Mouse (Mus musculus) embryo, embryonic 11 days (tissue): ENCODE measurements around the gene Pax5.
"Not testable (repeated sequence)": the region's sequence is repeated elsewhere in the genome, so short reads cannot be mapped to it uniquely, and the experiment has no call there.

Experiments
- DNase-seq: peaks from one replicate; pipeline ENCODE4 v3.0.0-alpha.2; 2015

Gene Pax5

DNA sequence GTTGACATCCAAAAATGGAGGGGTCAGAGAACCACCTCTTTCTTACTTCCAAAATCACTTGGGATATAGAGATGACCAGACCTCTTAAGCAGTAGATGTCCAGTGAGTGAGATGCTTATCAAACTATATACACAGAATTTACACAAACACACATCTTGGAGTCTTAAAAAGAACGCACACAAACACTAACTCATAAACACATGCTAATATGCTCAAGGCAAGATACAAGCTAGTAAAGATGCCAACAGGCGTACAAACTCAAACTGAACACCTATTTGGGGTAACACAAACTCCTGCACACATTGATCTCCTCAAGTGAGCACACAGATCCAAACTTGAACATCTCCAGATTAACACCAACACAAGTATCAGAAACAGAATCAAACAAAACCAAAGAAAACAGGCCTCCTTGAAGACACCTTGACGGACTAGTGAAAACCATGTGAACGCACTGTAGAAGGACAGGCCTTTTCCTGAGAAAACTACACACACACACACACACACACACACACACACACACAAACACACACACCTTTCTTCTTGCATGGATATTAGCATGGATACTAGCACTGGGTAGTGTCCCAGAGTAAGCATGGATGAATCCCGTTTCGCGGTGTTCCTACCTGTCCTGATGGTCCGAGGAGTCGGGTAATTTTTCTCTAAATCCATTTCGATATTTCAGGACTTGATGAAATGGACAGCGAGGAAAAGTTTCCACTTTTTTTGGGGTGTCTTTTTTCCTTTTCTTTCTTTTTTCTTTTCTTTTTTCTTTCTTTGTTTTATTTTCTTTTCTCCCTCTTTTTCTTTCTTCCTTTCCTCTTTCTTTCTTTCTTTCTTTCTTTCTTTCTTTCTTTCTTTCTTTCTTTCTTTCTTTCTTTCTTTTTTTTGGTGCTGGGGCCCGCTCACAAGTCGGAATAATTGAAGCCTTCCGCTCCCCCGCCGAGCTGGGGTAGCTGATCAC, at the start of gene Pax5:
Gene Pax5 (minus strand): TSS at position 748 of the 961 bp plus-strand sequence.
- DNase-seq, result no peak

DNA sequence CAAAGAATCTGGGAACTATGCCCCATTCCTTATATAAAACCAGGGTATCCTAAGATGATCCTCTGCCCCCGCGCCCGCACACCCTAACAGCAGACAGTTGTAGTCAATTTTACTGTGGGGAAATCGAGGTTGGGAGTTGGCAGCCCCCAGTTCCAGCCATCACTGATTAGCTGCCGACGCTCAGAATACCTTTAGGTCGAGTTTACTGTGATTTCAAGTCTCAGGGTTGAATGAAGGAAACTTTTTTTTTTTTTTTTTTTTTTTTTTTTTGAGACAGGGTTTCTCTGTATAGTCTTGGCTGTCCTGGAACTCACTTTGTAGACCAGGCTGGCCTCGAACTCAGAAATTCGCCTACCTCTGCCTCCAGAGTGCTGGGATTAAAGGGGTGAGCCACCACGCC, 46.8 kb upstream of the Pax5 start:
- not testable (repeated sequence) for DNase-seq

DNA sequence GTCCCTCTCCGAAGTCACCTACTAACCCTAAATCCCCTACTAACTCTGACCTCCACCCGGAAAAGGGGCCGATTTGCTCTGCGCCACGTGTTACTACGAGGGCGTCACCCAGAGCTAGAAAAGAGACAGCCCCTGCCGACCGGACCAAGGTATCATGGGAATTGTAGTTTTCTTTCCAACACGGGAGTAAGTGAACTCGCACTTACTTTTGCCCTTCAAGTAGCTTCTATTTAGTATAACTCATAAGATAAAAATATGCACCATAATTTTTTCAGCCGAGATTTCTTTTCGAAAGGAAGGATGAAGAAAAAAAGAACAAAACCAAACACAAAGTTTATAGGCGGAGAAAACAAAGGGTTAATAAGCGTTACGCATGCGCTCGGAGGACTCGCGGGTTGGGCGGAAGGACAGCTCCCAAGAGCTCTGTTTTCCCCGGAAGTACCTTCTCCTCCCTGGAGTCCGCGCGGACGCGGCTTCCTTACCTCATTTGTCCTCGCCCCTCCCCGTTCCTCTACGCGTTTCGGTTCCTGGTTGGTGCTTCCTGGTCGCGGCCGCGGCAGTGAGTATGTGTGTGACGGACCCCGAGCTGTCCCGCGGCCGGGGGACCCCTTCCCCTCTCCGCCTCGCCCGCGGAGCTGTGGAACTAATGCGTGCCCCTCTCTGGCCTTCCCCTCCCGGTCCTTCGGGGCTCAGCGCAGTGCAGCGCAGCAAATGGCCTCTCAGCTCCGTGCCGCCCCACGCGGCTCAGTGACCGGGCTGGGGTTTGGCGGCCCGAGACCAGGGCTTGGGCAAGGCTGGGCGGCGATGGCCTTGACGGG, 46.1 kb upstream of the Pax5 start:
- DNase-seq, result peak; percentile 96

DNA sequence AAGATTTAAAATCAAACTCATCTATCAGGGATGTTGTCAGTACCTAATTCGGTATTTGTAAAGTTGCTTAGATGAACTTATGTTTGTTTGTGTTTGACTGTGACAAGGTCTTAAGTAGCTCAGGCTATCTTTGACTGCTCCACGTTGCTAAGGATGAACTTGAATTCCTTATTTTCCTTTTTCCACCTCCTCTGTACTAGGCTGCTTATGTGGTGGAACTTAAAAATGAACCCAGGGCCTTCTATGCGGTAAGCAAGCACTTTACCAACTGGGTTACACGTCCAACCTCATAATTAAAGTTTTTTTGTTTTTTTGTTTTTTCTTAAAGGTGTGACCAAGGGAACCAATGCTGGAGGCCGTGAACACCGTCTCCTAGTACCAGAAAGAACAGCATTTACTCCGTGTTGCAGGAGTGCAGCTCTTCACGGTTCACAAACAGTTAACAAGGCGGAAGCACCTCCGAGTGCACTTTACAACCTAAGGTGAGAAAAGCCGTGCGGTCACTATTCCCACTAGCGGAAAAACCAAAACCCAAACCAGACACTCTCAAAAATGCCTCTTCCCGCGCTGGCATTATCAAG, 45.4 kb upstream of the Pax5 start, which contains the start of gene Zcchc7:
Gene Zcchc7 (plus strand): TSS at position 325 of the 581 bp plus-strand sequence.
- DNase-seq, result no peak

DNA sequence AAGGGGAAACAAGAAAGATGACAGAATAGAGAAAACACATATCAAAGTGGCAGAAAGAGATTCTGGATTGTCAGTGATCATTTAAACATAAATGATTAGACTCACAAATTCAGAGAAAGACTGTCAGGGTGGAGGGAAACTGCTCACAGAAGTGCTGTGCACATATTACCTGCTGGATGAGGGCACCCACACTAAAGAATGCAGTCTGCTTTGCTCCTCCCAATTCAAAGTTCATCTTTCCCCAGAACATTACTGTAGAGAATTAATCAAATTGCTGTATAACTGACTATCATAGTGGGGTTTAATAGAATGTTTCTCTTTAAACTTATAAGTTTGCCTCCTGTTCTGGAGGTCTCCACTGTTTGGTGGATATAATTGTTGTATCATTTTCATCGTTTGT, 30.2 kb upstream of the Pax5 start:
- DNase-seq, result no peak

DNA sequence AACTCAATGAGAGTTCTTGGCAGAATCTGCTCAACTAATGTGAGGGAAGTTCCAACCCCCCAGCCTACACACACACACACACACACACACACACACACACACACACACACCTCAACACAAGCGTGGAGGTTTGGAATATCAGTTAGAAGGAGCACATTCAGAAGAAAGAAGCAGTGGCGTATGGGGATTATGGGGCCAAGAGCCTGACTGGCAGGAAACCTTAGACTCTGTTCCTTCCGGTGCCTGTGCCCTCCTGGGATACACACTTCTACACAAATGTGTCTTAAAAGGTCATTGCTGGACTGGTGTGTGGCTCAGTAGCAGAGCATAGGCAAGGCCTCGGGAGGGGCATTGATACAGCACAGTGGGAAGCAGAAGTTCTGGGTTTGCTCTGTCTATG, 10.9 kb upstream of the Pax5 start:
- no peak for DNase-seq

DNA sequence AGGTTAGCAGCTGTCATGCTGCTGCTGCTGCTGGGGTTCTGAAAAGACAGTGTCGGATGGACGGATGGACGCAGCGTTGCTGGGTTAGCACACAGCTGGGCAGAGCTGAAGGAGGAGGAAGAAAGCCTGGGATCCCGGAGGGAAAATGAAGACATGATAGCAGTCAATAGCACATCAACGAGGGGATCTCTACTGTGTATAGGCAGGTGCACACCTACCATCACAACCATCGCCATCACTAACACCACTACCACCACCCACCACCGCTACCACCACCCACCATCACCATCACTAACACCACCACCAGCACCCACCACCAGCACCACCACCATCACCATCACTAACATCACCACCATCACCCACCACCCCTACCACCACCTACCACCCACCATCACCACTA, 9.8 kb upstream of the Pax5 start:
- no peak for DNase-seq

DNA sequence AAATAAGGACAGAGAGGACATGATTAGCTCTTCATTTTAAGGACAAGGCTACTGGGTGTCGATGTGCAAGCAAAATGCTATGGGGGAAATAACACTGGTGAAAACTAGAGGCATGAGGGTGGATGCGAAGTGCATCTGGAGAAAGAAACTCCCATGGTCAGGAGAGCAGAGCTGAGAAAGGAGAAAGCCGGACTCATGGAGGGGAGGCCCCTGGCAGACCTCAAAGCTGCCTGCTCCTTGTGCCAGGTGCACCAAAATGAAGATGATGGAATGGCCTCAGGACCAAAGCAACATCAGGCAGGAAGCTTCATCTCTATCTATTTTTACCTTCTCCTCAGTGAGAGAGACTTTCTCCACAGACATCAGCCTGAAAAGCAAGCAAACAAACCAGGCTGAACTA, 7.4 kb upstream of the Pax5 start:
- DNase-seq, result no peak

DNA sequence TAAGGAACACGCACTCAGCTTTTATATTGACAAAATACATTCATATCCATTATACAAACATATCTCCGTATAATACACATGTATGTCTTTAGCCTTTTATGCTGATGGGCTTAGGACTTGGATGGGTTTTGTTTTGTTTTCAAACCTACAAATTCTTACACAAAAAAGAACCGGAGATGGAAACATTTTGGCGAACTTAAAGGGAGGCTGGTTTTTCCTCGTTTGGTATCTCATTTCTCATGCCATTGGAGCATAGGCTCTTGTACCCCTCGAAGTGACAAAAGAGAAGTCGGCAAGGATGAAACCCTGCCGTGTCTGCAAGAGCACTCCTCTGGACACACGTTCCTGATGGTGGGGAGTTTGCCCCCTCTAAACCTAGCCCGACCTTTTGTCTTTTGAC, 6.1 kb upstream of the Pax5 start:
- DNase-seq, result peak; percentile 28

DNA sequence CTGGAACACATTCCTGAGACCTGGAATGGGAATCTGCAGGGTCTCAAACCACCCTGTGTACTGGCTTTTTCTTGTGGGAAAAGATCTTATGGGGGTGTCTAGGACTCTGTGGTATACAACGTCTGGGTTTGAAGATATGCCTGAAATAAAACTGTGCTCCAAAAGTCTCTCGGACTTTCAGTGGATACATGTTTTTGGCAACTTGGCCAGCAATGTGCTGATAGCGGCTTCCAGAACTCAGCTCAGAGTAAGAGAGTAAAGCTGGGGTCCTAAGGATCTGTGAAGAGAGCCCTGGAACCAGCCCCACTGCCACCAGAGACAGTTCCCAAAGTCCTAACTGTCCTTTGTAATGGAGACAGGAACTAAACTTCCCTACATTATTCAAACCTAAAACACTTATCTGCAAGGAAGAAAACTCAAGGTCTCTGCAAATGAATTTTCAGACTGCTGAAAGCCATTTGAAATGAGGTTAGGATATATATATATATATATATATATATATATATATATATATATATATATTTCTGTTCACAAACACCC, 5.4 kb upstream of the Pax5 start:
- no peak for DNase-seq

DNA sequence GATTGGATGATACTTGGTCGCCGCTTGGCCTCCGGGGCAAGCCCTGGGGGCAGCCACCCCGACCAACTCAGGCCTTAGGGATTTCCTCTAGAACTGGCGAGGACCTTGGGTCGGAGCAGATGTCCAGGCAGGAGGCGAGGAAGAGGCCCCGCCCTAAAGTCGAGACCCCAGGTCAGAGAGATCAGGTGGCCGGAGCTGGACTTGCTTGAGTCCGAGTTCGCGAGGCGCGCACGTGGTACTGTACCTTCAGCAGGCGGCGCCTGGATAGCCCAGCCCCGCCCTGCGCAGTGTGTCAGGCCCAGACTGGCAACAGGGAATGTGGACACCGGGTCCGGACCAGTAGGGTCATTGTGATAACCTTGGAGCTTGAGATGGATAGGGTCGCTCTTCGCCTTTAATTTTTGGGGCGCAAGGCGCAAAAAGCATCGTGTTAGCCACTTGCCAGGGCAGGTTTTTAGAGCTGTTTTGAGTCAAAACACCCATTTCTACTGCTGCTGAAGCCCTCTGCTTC, 3.9 kb upstream of the Pax5 start:
- peak; percentile 55 for DNase-seq

DNA sequence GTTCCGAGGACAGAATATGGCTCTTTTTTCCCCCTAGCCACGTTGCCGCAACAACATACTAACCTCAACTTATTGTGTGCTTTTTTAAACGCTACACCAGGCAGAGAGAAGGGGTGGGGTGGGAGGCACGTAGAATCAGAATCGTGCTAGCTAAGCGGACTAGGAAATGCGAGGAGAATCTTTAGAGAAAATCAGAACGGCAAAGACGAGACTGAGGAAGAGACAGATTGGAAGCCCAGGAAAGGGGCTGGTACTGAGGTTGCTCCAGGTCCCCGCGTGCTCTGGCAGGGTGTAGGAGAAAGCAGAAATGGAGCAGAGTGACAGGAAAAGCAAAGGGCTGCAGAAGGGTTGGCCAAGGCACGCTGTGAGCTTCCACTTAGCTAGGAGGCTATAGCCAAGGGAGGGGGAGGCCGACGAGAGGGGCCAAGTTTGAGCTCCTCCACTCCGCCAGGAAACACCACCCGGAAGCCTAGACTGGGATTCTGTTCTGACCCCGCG, 3.3 kb upstream of the Pax5 start:
- peak; percentile 21 for DNase-seq

DNA sequence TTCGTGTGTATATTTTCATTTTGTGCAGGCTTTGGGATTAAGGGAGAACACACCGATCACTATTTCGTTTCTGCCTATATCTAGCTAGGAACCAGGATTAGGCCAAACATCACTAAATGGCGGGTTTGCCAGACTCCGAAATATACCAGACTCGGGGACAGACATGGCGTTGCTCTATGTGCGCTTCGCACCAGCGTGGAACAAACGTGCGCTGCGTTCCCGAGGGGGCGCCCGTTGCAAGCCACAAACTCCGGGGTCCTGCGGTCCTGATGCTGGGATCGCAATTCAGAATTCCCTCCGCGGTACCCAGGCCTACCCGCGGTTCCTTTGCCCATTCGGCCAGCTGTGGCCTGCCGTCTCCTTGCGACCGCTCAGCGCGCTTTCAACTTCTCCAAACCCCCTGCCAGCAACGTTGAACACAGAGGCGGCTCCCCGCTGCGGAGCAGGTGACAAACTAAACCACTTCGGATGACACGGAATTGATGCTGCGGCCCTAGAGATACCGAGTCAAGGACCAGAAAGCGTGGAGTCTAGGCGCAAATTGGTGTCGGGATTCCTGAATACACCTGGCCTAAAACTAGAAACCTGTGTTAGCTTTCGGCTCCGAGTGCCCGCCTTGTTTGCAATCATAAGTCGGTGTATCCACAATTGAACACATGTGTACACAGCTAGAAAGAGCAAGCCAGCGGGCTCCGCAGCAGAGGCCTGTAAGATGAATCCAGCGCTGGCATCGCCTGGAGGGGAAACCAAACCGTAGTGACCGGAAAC, 2.7 kb upstream of the Pax5 start:
- DNase-seq, result peak; percentile 62

DNA sequence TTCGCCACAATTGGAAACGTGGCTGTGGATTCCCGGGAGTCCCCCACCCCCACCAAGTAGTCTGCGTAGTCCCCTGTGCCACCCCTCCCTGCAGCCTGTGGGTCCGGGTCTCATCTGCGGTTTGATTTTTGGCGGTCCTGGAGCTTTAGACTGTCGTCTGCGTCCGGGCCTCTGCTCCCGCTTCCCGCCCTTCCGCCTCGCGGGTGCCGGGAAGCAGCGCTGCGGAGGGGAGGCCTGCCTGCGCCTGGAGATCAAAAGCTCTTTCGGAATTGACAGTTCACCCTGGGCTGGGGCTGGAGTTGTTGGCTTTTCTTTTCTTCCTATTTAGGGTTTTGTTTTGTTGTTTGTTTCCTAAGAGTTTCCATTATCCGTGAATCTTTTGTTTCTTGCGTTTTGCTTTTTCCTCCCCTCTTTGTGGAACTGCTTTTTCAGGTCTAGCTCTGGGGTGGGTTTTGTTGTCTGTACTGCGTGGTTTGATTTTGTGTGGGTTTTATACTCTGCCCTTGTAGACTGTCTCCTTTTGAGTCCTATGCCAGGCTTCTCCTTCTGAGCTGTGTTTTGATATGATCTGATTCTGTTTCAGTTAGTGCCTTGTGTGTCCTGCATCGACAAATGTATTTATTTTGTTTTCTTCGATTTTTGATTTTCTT, 1.9 kb upstream of the Pax5 start:
- DNase-seq, result peak; percentile 71

DNA sequence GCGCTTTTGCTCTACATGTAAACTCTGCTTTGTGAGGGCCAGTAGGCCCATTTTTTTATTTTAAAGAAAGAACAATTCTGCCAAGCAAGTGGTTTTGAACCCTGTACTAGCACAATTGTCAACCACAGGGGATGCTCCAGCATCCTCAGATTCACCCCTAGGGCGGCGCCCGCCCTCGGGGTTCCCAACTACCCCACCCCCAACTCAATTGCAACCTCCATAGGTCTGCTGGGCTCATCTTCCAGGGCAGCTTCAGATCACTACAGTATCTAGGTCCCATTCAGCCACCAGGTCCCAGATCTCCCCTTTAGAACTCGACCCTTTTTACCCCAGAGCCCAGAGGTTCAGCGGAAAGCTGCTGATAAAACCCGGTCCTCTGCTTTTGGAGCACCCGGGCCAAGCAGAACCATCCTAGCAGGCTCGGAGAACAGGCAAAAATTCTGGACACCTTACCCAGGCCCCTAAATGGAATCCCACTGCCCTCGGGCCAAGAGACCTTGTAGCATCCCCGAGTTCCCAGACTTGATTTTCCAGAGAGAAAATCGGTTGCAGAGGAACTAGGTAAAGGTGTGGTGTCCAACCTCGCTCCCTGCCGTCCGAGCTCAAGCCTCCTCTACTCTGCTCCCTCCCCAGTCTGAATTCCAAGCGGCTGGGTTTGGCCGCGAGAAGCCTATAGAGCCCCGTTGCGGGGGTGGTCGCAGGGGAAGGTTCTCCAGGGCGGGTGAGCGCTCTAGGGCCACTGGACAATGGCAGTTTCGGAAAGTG, 1.0 kb upstream of the Pax5 start:
- peak; percentile 42 for DNase-seq

DNA sequence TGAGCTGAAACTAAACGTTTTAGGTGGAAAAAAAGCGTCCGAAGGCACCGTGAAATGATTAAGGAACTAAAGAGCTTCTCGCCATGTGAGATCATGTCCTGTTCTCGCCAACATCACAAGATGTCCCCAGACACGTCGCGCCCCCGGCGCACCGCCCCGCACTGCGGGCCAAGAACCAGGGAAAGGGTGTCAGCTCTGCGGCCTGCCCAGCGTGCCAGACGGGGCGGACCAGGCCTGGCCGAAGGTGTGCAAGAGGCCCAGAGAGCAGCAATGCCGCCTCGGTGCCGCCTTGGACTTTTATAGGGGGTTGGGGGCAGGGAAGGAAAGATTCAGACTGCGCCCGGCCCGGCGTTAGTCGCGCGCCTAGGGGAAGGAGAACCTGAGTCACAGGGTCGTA, 412 bp upstream of the Pax5 start:
- peak; percentile 47 for DNase-seq

DNA sequence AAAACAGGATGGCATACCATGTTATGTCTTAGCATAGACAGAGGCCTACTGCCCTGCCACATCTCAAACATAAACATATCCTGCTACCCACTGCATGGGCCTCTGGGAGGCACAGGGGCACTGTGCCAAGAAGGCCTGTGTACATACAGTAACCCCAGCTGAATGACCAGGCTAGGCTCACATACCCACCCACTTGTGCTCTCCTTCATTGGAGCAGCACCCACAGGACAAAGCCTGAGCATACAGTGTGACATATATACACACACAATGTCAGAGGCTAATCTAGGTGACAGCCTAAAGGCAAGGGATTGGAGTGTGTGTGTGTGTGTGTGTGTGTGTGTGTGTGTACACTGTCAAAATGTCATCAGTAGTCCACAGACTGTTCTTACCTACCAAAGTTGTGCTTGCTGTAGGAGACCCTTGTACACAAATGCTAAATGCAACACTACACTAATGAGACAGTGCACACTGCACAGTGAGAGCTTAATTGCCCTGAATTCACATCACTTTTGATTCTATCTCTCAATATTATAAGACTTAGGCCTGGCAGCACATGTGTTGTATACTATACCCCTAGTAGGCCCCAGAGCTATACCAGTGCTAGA, 1.1 kb downstream of the Pax5 start:
- no peak for DNase-seq

DNA sequence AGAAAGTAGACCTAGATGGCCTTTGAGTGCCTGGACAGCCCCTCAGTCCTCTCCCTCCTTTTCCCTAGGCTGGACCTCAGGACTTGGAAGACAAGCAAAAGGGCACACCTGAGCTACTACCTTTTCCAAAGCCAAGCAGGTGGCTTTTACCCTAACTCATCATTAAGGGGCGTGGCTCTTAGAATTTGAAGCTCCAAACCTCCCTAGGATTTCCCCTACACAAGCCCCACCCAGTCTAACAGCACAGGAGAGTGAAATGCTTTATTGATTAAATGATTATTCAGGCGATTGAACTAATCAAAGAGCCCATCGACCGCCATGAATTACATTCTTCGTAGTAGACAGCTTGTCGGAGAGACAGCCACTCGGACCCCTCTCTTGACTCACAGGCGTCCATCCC, 2.0 kb downstream of the Pax5 start:
- no peak for DNase-seq

DNA sequence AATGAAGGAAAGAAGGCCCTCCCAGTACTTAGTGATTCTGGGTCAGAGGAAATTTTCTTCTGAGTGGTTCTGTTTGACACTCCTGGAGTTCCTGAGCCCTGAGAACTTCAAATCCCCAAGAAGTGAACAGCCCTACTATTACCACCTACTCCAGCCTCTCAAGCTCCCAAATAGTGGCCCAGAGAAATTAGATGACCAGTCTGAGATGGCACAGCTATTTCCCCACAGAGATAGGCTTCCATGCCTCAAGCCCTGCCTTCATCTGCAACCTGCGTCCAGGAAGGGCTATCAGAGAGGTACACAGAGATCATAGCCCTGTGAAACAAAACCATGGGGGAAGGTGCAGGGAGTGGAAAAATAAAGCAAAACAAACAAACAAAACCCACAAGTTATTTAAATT, 3.4 kb downstream of the Pax5 start:
- DNase-seq, result no peak

DNA sequence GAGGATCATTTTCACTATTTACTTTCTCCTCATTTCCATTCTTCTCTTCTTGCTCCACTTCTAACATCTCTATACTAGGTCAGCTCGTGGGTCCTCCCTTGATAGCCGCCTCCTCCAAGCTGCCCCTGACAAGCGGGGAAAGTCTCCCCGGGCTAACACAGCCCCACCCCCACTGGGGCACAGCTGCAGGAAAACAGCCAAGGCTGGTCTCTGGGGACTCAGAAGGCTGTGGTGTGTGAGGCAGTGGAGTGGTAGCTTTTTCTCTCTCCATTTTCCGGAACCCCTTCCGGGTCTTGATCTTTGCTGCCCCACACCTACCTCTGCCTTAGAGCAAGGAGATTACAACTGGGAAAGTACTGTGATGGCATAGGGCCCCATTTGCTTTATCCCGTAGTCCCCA, 4.3 kb downstream of the Pax5 start:
- DNase-seq, result peak; percentile 27
